Mouse (Mus musculus): ENCODE results near the gene Tex33.
"Not testable (repeated sequence)": the region's sequence is repeated elsewhere in the genome, so short reads cannot be mapped to it uniquely, and the experiment has no call there.

The Tex33 gene

GRCm38 (mm10) chr15:78369641-78370040 lies 26.1 kb downstream of the Tex33 start:
- no peak for DNase-seq

- DNase-seq, result peak; percentile 61
Observed at GRCm38 (mm10) chr15:78368926-78369346, 26.8 kb downstream of the Tex33 start.

GRCm38 (mm10) chr15:78367811-78368210 lies 27.9 kb downstream of the Tex33 start:
- DNase-seq, result no peak

GRCm38 (mm10) chr15:78366875-78367274 lies 28.8 kb downstream of the Tex33 start:
- DNase-seq, result no peak

- no peak for DNase-seq
Observed at GRCm38 (mm10) chr15:78365916-78366315, 29.8 kb downstream of the Tex33 start.

GRCm38 (mm10) chr15:78355548-78355947 lies 40.2 kb downstream of the Tex33 start:
- DNase-seq, result no peak

- DNase-seq, result peak; percentile 38
Observed at GRCm38 (mm10) chr15:78354958-78355357, 40.8 kb downstream of the Tex33 start.

GRCm38 (mm10) chr15:78351586-78352165 lies 44.0 kb downstream of the Tex33 start:
- no peak for DNase-seq

- no peak for DNase-seq
Observed at GRCm38 (mm10) chr15:78344567-78344966, 51.1 kb downstream of the Tex33 start.

- no peak for DNase-seq
Observed at GRCm38 (mm10) chr15:78343683-78344082, 52.0 kb downstream of the Tex33 start.

- not testable (repeated sequence) for DNase-seq
Observed at GRCm38 (mm10) chr15:78340919-78341318, 54.8 kb downstream of the Tex33 start.

- peak; percentile 56 for DNase-seq
Observed at GRCm38 (mm10) chr15:78339627-78340423, 55.9 kb downstream of the Tex33 start.

- DNase-seq, result no peak
Observed at GRCm38 (mm10) chr15:78334380-78334779, 61.3 kb downstream of the Tex33 start.

GRCm38 (mm10) chr15:78332981-78333380 lies 62.7 kb downstream of the Tex33 start:
- no peak for DNase-seq

GRCm38 (mm10) chr15:78331523-78332340 lies 64.0 kb downstream of the Tex33 start:
- DNase-seq, result no peak

- DNase-seq, result no peak
Observed at GRCm38 (mm10) chr15:78330706-78331105, 65.0 kb downstream of the Tex33 start.

- DNase-seq, result peak; percentile 26
Observed at GRCm38 (mm10) chr15:78329972-78330371, 65.7 kb downstream of the Tex33 start.

- DNase-seq, result no peak
Observed at GRCm38 (mm10) chr15:78328520-78329097, 67.1 kb downstream of the Tex33 start.

Measured in liver (tissue).